Mouse (Mus musculus): ENCODE data around the gene Erich3.

The Erich3 gene

GRCm38 (mm10) chr3:154766321-154766720 is 102.7 kb downstream of the Erich3 start:
- DNase-seq (ENCODE audit: low read depth, low spot score), result no peak

GRCm38 (mm10) chr3:154771651-154772050 is 108.0 kb downstream of the Erich3 start:
- no peak for DNase-seq (ENCODE audit: low read depth, low spot score)

- no peak for DNase-seq (ENCODE audit: low read depth, low spot score)
Measured at GRCm38 (mm10) chr3:154778836-154779595, 115.4 kb downstream of the Erich3 start.

- no peak for DNase-seq (ENCODE audit: low read depth, low spot score)
Measured at GRCm38 (mm10) chr3:154786354-154786753, 122.7 kb downstream of the Erich3 start.

GRCm38 (mm10) chr3:154787611-154788010 is 124.0 kb downstream of the Erich3 start:
- no peak for DNase-seq (ENCODE audit: low read depth, low spot score)

- DNase-seq (ENCODE audit: low read depth, low spot score), result no peak
Measured at GRCm38 (mm10) chr3:154793571-154793970, 129.9 kb downstream of the Erich3 start.

- DNase-seq (ENCODE audit: low read depth, low spot score), result no peak
Measured at GRCm38 (mm10) chr3:154798806-154799205, 135.1 kb downstream of the Erich3 start.

GRCm38 (mm10) chr3:154800454-154800853 is 136.8 kb downstream of the Erich3 start:
- no peak for DNase-seq (ENCODE audit: low read depth, low spot score)

GRCm38 (mm10) chr3:154800888-154801429 is 137.3 kb downstream of the Erich3 start:
- DNase-seq (ENCODE audit: low read depth, low spot score), result no peak

- DNase-seq (ENCODE audit: low read depth, low spot score), result no peak
Measured at GRCm38 (mm10) chr3:154806626-154807025, 143.0 kb downstream of the Erich3 start.

GRCm38 (mm10) chr3:154810273-154810870 is 146.7 kb downstream of the Erich3 start:
- DNase-seq (ENCODE audit: low read depth, low spot score), result no peak

- DNase-seq (ENCODE audit: low read depth, low spot score), result no peak
Measured at GRCm38 (mm10) chr3:154811281-154811680, 147.6 kb downstream of the Erich3 start.

- DNase-seq (ENCODE audit: low read depth, low spot score), result no peak
Measured at GRCm38 (mm10) chr3:154811833-154812232, 148.2 kb downstream of the Erich3 start.

- no peak for DNase-seq (ENCODE audit: low read depth, low spot score)
Measured at GRCm38 (mm10) chr3:154812893-154813292, 149.2 kb downstream of the Erich3 start.

- no peak for DNase-seq (ENCODE audit: low read depth, low spot score)
Measured at GRCm38 (mm10) chr3:154815606-154816005, 151.9 kb downstream of the Erich3 start.

- no peak for DNase-seq (ENCODE audit: low read depth, low spot score)
Measured at GRCm38 (mm10) chr3:154816231-154816630, 152.6 kb downstream of the Erich3 start.

GRCm38 (mm10) chr3:154816801-154817625 is 153.4 kb downstream of the Erich3 start:
- no peak for DNase-seq (ENCODE audit: low read depth, low spot score)

Data from retina, adult 2 months (tissue).